Mouse (Mus musculus): Measurements from ENCODE around the gene Ifit1.
A peak's percentile ranks its signal among the peaks of the same experiment; 100 is the strongest.
"Not testable (repeated sequence)": the region's sequence is repeated elsewhere in the genome, so short reads cannot be mapped to it uniquely, and the experiment has no call there.

Ifit1 gene

GRCm38 (mm10) chr19:34640623-34641022, at the start of gene Ifit1, which contains the start of gene Ifit1bl2:
TSS of gene Ifit1 (plus strand) at chr19:34640871.
TSS of gene Ifit1bl2 (minus strand) at chr19:34640743.
- peak; percentile 21 for DNase-seq (ENCODE audit: low read depth, low spot score)

GRCm38 (mm10) chr19:34593456-34593855, 47.2 kb upstream of the Ifit1 start:
- no peak for DNase-seq (ENCODE audit: low read depth, low spot score)

GRCm38 (mm10) chr19:34594523-34594922, 46.1 kb upstream of the Ifit1 start:
- not testable (repeated sequence) for DNase-seq (ENCODE audit: low read depth, low spot score)

- DNase-seq (ENCODE audit: low read depth, low spot score) = no peak
These were observed 43.9 kb upstream of the Ifit1 start for GRCm38 (mm10) chr19:34596811-34597210.

GRCm38 (mm10) chr19:34598341-34598740, 42.3 kb upstream of the Ifit1 start:
- DNase-seq (ENCODE audit: low read depth, low spot score) = peak; percentile 66

- not testable (repeated sequence) for DNase-seq (ENCODE audit: low read depth, low spot score)
These were observed 41.4 kb upstream of the Ifit1 start for GRCm38 (mm10) chr19:34599250-34599649.

- peak; percentile 32 for DNase-seq (ENCODE audit: low read depth, low spot score)
These were observed 38.8 kb upstream of the Ifit1 start, which contains the start of gene Ifit1bl1 for GRCm38 (mm10) chr19:34601888-34602287. TSS of gene Ifit1bl1 (minus strand) at chr19:34601956.

GRCm38 (mm10) chr19:34605472-34605871, 35.2 kb upstream of the Ifit1 start:
- DNase-seq (ENCODE audit: low read depth, low spot score) = no peak

- DNase-seq (ENCODE audit: low read depth, low spot score) = peak; percentile 73
These were observed 33.2 kb upstream of the Ifit1 start, which contains the start of gene Ifit3b for GRCm38 (mm10) chr19:34607237-34608051. TSS of gene Ifit3b (plus strand) at chr19:34607970.

- not testable (repeated sequence) for DNase-seq (ENCODE audit: low read depth, low spot score)
These were observed 30.6 kb upstream of the Ifit1 start for GRCm38 (mm10) chr19:34610118-34610517.

GRCm38 (mm10) chr19:34612243-34613001, 28.2 kb upstream of the Ifit1 start:
- not testable (repeated sequence) for DNase-seq (ENCODE audit: low read depth, low spot score)

GRCm38 (mm10) chr19:34620871-34621270, 19.8 kb upstream of the Ifit1 start:
- DNase-seq (ENCODE audit: low read depth, low spot score) = no peak

GRCm38 (mm10) chr19:34623781-34624180, 16.9 kb upstream of the Ifit1 start:
- no peak for DNase-seq (ENCODE audit: low read depth, low spot score)

GRCm38 (mm10) chr19:34624663-34625062, 16.0 kb upstream of the Ifit1 start:
- DNase-seq (ENCODE audit: low read depth, low spot score) = no peak

- DNase-seq (ENCODE audit: low read depth, low spot score) = no peak
These were observed 13.2 kb upstream of the Ifit1 start for GRCm38 (mm10) chr19:34627496-34627895.

- no peak for DNase-seq (ENCODE audit: low read depth, low spot score)
These were observed 9.2 kb upstream of the Ifit1 start for GRCm38 (mm10) chr19:34631487-34631886.

GRCm38 (mm10) chr19:34633484-34633883, 7.2 kb upstream of the Ifit1 start:
- DNase-seq (ENCODE audit: low read depth, low spot score) = peak; percentile 7

GRCm38 (mm10) chr19:34636933-34637557, 3.6 kb upstream of the Ifit1 start:
- peak; percentile 63 for DNase-seq (ENCODE audit: low read depth, low spot score)

GRCm38 (mm10) chr19:34642616-34643015, 1.9 kb downstream of the Ifit1 start:
- DNase-seq (ENCODE audit: low read depth, low spot score) = no peak

- DNase-seq (ENCODE audit: low read depth, low spot score) = not testable (repeated sequence)
These were observed 7.0 kb downstream of the Ifit1 start for GRCm38 (mm10) chr19:34647630-34648029.

GRCm38 (mm10) chr19:34650276-34650675, 9.6 kb downstream of the Ifit1 start:
- no peak for DNase-seq (ENCODE audit: low read depth, low spot score)

- no peak for DNase-seq (ENCODE audit: low read depth, low spot score)
These were observed 10.3 kb downstream of the Ifit1 start for GRCm38 (mm10) chr19:34650997-34651396.
